Mouse (Mus musculus) midbrain, embryonic 15.5 days (tissue): ENCODE data around the gene Anxa11. TPM values are rescaled to one million over a fixed set of nuclear protein-coding genes. Genes with fewer than 3 reads are reported as not detected.
A peak's percentile ranks its signal among the peaks of the same experiment; 100 is the strongest.
"Not testable (repeated sequence)": the region's sequence is repeated elsewhere in the genome, so short reads cannot be mapped to it uniquely, and the experiment has no call there.

Experiments
- ATAC-seq: fragments of 200-750 bp; cut with Nextera tagmentation; replicated peaks from 2 replicates; pipeline ENCODE4 v1.8.0; 2017; ENCODE audit warnings: moderate TSS enrichment
- H3K27ac ChIP-seq: fragments of 300-500 bp; sonication (generic); 2 replicates; pipeline ENCODE4 v1.5.1; 2015; ENCODE audit warnings: mild to moderate bottlenecking, inconsistent platforms
- H3K27me3 ChIP-seq: fragments of 300-500 bp; sonication (generic); replicated peaks from 2 replicates; pipeline ENCODE4 v1.6.1; 2015; ENCODE audit warnings: inconsistent platforms
- H3K36me3 ChIP-seq: fragments of 300-500 bp; sonication (generic); replicated peaks from 2 replicates; pipeline ENCODE4 v1.6.1; 2015; ENCODE audit warnings: inconsistent platforms
- H3K4me1 ChIP-seq: fragments of 300-500 bp; sonication (generic); 2 replicates; pipeline ENCODE4 v1.6.1; 2015; ENCODE audit warnings: inconsistent platforms
- H3K4me2 ChIP-seq: fragments of 300-500 bp; sonication (generic); 2 replicates; pipeline ENCODE4 v1.6.1; 2015; ENCODE audit warnings: inconsistent platforms, mild to moderate bottlenecking, moderate library complexity
- H3K4me3 ChIP-seq: fragments of 300-500 bp; sonication (generic); 2 replicates; pipeline ENCODE4 v1.5.1; 2015; ENCODE audit warnings: mild to moderate bottlenecking, inconsistent platforms
- H3K9ac ChIP-seq: fragments of 300-500 bp; sonication (generic); 2 replicates; pipeline ENCODE4 v1.6.1; 2015; ENCODE audit warnings: mild to moderate bottlenecking, inconsistent platforms
- H3K9me3 ChIP-seq: fragments of 300-500 bp; sonication (generic); 2 replicates; pipeline ENCODE4 v1.6.1; 2016; ENCODE audit warnings: inconsistent platforms
- WGBS: fragments of 180-500 bp; shearing (Covaris S2); methylation state at CpG from one replicate; pipeline ENCODE4 v1.1.7; 2015; ENCODE audit warnings: mixed read lengths; 5-methylcytosine and 5-hydroxymethylcytosine counted together
- microRNA-seq: library from miRNA; unstranded; fragments of <30 nt; microRNA quantifications from one replicate; pipeline ENCODE4, GENCODE M21; 2016
- polyA plus RNA-seq: library from polyadenylated mRNA; unstranded; fragments of >200 nt; fragmentation: Nextera tagmentation; extraction: Ambion mirVana; gene quantifications from 2 replicates; pipeline ENCODE4 v1.2.1, GENCODE M21; 2015

Gene Anxa11
- polyA plus RNA-seq, 1 experiment from 2014 or later: 2.6 TPM

DNA sequence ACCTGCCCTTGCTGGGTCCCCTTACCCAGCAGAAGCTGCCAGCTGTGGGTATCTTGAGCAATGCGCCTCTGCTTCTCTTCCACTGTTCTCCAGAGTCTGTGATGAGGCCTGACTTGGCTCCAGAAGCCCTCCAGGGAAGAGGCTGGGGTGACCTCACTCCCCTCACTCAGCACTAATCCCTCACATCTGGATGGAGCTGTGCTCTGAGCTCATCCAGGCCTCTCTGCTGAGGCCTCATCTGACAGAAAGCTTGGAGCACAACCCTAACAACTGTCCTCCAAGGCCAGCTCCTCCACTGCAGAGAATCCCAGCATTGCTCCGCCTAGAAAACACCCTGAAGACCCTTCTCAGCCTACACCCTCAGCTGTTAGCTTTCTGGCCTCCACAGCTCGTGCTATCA lies 52.6 kb downstream of the Anxa11 start:
- H3K27me3 ChIP-seq, H3K4me2 ChIP-seq, ATAC-seq, H3K9ac ChIP-seq, H3K9me3 ChIP-seq, H3K4me1 ChIP-seq, H3K4me3 ChIP-seq, H3K27ac ChIP-seq, H3K36me3 ChIP-seq: not testable (repeated sequence)
- WGBS: no CpG with 5 or more reads among the region's 3 CpGs

DNA sequence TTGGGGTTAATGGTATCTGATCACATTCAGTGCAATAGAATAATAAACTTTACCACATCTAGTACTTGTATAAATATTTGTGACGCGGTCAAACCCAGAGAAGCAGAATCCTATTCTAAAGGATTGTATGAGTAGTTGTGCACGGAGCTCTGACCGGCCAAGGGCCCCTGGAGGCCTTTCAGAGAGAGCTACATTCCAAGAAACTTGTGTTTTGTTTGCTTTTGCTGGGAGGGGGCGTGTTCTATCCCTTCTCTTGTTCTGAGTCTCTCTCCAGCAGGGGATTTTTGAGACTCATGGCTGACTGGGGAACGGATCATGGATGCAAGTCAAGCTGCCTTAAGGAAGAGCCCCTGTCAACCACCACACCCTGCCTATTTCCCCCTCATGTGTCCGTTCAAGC lies 53.7 kb downstream of the Anxa11 start:
- not testable (repeated sequence) for H3K4me3 ChIP-seq, H3K4me1 ChIP-seq, H3K9me3 ChIP-seq, H3K36me3 ChIP-seq, ATAC-seq, H3K27ac ChIP-seq, H3K27me3 ChIP-seq, H3K4me2 ChIP-seq, H3K9ac ChIP-seq
- WGBS: no CpG with 5 or more reads among the region's 7 CpGs

DNA sequence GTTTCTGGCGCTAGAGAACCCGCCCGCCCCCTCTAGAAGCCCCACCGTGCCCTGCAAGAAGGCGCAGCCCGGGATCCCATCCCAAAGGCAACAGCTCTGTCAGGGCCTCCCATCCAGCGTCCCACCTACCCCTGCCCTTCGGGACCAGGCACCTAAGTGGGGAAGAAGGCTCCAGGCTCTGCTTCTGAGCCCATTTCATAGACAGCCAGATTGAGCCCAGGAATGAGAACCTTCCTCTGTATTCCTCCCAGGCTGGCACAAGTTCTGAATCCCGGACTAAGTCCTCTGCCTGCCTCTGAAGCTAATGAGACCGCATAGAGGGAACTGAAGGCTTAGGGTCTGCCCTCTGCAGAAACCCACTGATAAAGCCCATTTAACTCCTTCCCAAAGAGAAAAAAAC lies 61.0 kb downstream of the Anxa11 start, which contains the start of gene Plac9a:
TSS of gene Plac9a (minus strand) at position 101 of the 400 bp plus-strand sequence.
- H3K4me2 ChIP-seq, H3K27me3 ChIP-seq, H3K9me3 ChIP-seq, ATAC-seq, H3K4me1 ChIP-seq, H3K4me3 ChIP-seq, H3K9ac ChIP-seq, H3K27ac ChIP-seq, H3K36me3 ChIP-seq: not testable (repeated sequence)
- WGBS: no CpG with 5 or more reads among the region's 10 CpGs

DNA sequence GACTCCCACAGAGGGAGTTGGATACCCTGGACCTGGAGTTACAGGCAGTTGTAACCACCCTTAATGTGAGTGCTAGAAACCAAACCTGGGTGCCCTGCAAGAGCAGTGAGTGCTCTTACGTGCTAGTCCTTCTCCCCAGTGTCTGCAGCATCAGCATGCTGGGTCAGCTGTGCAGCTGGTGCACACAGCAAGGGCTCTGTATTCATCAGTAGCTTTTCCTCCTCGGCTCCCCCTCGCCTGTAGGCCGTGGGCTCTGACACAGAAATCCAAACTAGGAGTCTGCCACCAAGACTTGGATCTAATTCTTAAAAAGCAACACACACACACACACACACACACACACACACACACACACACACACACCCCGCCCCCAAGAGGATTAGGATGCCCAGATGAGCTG lies 63.3 kb downstream of the Anxa11 start:
- not testable (repeated sequence) for H3K27me3 ChIP-seq, H3K27ac ChIP-seq, H3K4me1 ChIP-seq, H3K4me3 ChIP-seq, H3K36me3 ChIP-seq, H3K9me3 ChIP-seq, H3K4me2 ChIP-seq, ATAC-seq, H3K9ac ChIP-seq
- WGBS: 13% methylated on average over 1 of the region's 5 CpGs

DNA sequence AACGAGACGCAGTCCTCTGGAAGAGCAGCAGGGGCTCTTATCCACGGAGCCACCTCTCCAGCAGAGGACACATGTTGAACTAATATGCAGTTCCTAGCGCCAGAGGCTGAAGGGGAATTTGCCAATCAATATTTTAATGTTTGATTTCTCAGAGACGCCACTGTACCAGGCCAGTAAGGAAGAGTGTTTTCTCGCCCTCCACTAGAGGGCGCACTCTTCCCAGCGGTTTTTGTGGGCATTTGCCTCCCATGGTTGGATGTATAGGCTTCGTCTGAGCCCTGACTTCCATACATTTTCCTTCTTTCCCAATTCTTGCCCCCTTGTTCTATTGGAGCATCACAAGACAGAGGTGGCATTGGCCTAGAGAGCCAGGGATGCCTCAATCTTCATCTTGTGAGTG lies 65.3 kb downstream of the Anxa11 start:
- no CpG with 5 or more reads among the region's 9 CpGs for WGBS
- not testable (repeated sequence) for H3K4me2 ChIP-seq, ATAC-seq, H3K4me1 ChIP-seq, H3K36me3 ChIP-seq, H3K9ac ChIP-seq, H3K27me3 ChIP-seq, H3K9me3 ChIP-seq, H3K27ac ChIP-seq, H3K4me3 ChIP-seq

DNA sequence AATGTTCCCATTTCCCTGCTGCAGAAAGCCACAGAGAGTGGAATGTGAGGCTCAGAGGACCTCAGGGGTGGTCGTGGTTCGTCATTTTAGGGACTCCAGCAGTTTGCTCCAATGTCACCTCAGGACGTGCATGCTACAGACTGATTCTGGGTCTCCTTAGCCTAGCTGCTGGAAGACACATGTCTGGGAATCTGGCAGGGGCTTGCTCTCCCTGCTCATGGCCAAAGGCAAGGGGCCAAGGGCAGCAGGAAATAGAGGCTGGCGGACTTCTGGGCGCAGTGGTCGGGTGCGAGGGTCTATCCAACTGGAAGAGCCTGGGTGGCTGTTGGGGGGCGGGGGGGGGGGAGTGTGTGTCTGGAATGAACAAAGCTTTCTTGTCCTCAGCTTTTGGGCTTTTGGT lies 67.0 kb downstream of the Anxa11 start:
- no CpG with 5 or more reads among the region's 8 CpGs for WGBS
- not testable (repeated sequence) for H3K9ac ChIP-seq, H3K4me3 ChIP-seq, H3K4me1 ChIP-seq, H3K9me3 ChIP-seq, H3K27me3 ChIP-seq, ATAC-seq, H3K36me3 ChIP-seq, H3K27ac ChIP-seq, H3K4me2 ChIP-seq

DNA sequence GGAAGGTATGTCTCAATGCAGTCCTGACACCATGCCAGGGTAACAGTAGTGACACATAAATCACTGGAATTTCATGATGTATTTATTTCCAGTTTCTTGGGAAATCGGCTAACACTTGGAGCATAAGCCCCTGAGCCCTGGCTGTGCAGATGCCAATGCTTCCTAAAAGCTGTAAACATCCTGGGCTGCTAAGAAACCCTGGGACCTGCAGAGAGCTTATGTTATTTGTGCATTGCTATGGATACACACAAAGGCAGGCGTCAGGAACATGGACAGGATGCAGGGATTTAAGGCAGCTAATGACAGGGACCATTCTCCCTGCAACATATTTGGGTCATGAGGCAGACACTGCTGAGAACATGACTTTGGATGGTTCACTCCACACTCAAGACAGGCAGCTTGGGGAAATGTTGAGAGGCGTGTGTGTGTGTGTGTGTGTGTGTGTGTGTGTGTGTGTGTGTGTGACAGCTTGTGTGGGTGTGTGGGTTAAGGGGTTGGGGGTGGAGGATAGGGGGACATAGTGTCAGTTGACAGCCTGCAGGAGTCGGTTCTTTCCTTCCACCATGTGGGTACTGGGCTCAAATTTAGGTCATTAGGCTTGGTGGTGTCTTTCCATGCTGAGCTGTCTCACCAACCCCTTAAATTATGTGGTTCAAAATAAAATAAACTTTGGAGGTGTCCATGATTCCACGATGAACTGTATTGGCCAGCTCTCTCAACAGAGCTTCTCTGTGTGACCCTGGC lies 76.6 kb downstream of the Anxa11 start:
- not testable (repeated sequence) for H3K4me2 ChIP-seq, H3K9me3 ChIP-seq, ATAC-seq, H3K4me1 ChIP-seq, H3K9ac ChIP-seq, H3K36me3 ChIP-seq, H3K27me3 ChIP-seq, H3K27ac ChIP-seq, H3K4me3 ChIP-seq
- WGBS: no CpG with 5 or more reads among the region's 5 CpGs

DNA sequence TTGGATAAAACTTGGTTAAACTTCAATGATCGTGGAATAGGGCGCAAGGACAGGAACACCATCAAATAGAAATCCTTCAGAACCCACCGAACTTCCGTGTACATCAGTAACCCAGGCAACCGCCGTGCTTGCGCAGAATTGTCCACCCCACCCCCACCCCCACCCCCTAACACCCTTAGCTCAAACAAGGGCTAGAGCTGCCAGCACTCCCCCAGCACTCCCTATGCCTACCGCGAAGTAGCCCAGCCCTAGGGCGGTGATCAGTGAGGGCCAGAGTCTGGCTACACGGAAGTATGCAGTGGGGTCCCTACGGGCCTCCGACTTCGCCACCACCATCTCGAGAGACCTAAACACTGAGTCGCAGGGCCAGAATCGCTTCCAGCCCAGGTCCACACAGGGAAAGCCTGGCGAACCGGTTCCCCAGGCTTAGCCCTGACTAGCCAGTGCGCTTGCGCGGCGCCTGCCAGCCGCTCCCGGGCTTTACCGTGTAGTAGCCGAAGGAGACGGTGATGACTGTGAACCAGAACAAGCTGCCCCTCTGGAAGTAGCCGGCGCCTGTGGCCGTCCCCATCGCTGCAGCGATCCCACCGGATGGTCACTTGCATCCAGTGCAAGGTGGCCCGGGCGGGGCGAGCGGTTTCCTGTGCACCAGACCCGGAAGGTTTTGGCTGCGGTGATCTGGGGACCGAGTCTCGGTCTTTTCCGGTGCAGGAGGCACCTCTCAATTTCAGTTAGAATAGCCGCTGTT lies 85.0 kb downstream of the Anxa11 start:
- not testable (repeated sequence) for H3K27ac ChIP-seq, H3K4me1 ChIP-seq, H3K27me3 ChIP-seq, H3K36me3 ChIP-seq, H3K9me3 ChIP-seq, H3K9ac ChIP-seq, H3K4me2 ChIP-seq, H3K4me3 ChIP-seq
- peak; percentile 94 for ATAC-seq
- WGBS: no CpG with 5 or more reads among the region's 44 CpGs

DNA sequence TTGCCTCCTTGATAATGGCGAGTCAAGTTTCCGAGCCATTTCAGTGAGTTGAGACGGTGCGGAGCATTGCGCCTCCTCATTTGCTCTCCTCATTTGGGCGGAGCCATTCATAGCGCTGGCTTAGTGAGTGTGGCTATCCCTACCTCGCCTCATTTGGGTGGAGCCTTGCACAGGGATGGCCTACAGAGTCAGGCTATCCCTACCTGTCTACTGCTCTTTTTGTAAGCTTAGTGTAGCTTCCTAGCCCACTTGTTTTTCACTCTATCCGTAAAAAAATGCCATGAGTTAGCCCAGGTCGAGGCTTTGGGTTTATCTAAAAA lies 85.6 kb downstream of the Anxa11 start, which contains the start of gene Tmem254a:
TSS of gene Tmem254a (minus strand) at position 111 of the 320 bp plus-strand sequence.
- H3K36me3 ChIP-seq, H3K4me1 ChIP-seq, H3K27ac ChIP-seq, H3K9ac ChIP-seq, H3K9me3 ChIP-seq, H3K27me3 ChIP-seq, H3K4me2 ChIP-seq, H3K4me3 ChIP-seq: not testable (repeated sequence)
- no CpG with 5 or more reads among the region's 10 CpGs for WGBS
- ATAC-seq: peak; percentile 89

Small RNA genes within 50 kb of the gene (microRNA-seq; reads per million reads assigned to microRNA genes)
- not detected for gene Gm23701

Other genes starting within 250 kb of the Anxa11 start
- 30.6 and 32.0 TPM in 2 replicates for gene Ppif, start 148.0 kb upstream of the Anxa11 start, polyA plus RNA-seq
- 12.3 and 14.2 TPM in 2 replicates for gene Zcchc24, start 73.1 kb upstream of the Anxa11 start, polyA plus RNA-seq
- 0.97 TPM in 1 of 2 replicates, not detected in the other for gene Plac9a, start 60.9 kb downstream of the Anxa11 start, polyA plus RNA-seq
- gene Tmem254a, start 85.5 kb downstream of the Anxa11 start, polyA plus RNA-seq: 3.5 and 5.7 TPM in 2 replicates
- not detected in 2 replicates for gene Cphx1, start 96.1 kb downstream of the Anxa11 start, polyA plus RNA-seq
- gene Duxbl1, start 136.4 kb downstream of the Anxa11 start, polyA plus RNA-seq: 2.5 and 3.5 TPM in 2 replicates
- gene Gm9780, start 200.6 kb downstream of the Anxa11 start, polyA plus RNA-seq: 9.2 and 9.3 TPM in 2 replicates
- gene Tmem254c, start 225.2 kb downstream of the Anxa11 start, polyA plus RNA-seq: 22.5 and 27.3 TPM in 2 replicates
- gene Cphx2, start 239.4 kb downstream of the Anxa11 start, polyA plus RNA-seq: not detected in 2 replicates
- not detected in 2 replicates for gene Cphx3, start 240.1 kb downstream of the Anxa11 start, polyA plus RNA-seq